Mouse (Mus musculus) layer of hippocampus, adult 8-10 months (tissue): ENCODE data around the gene Cacna2d3. TPM values are rescaled to one million over a fixed set of nuclear protein-coding genes. Genes with fewer than 3 reads are reported as not detected.

Source experiments
- DNase-seq, 2 experiments: peaks; one replicate each; pipeline ENCODE4 v3.0.0; 2022; ENCODE audit warnings: low spot score in 2 of 2
- total RNA-seq, 4 experiments: library from RNA; stranded (reverse); gene quantifications; 2 replicates each; pipeline ENCODE4 v1.2.4; 2022

Cacna2d3 gene
- total RNA-seq = 100 to 1,000 TPM in 2 of 4 experiments, 10 to 100 TPM in 2; 95.3 to 105 (median 102) TPM

DNA sequence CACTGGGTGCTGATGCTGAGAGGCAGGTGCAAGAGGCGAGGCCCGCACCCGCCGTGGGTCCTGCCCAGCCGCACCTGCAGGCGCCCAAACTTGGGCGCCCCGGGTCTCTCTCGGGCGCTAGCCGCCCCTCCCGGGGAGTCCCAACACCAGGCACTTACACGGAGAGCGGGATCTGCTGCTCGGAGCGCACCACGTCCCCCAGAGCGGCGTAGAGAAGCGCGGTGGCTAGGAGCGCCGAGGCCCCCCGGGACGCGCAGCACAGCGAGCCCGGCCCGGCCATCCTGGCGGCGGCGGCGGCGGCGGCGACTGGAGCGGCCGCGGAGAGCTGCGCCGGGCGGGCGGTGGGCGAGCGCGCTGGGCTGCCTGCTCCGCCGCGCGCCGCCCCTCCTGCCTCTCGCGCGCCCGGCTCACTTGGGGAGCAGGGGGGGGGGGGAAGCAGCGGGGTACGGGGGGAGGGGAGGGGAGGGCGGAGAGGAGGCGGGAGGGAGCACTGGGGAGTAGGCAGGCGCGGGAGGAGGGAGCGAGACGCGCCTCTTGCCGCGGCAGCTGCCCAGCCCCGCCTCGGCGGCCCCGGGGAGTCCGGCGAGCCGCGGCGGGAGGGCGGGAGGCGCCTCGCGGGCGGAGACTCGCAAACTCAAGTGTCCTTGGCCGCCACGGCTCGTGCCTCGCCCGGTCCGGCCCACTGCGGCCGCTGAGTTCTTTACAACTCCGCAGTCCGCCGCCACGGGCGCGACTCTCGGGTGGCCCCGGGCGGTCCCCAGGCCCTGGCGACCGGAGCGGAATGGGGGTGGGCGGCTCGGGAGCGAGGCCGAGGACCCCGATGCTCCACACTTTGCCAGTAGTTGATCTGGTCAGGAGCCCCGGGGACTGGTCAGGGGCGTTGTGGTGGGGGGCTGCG is at the start of gene Cacna2d3:
Cacna2d3 (minus strand) TSS at position 377 of the 898 bp plus-strand sequence.
- DNase-seq = peak in 1 of 2 experiments; percentile 49

DNA sequence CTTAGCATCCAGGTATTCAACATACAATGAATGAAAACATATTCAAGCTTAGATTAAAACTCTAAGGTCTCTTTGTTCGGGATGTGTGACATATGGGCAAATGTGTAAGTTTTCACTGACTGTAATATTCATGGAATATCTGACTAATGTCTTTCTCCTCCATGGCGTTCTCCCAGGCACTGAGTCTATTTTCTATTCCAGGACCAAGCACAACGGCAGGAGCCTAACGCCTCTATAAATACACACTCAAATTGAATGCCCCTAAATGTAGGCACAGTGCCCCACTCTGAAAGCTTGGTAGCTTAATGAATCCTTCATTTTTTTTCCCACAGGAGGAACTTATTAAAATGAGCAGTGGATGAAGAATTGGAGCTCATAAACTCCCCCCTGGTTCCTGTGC is 47.8 kb upstream of the Cacna2d3 start:
- no peak for DNase-seq

DNA sequence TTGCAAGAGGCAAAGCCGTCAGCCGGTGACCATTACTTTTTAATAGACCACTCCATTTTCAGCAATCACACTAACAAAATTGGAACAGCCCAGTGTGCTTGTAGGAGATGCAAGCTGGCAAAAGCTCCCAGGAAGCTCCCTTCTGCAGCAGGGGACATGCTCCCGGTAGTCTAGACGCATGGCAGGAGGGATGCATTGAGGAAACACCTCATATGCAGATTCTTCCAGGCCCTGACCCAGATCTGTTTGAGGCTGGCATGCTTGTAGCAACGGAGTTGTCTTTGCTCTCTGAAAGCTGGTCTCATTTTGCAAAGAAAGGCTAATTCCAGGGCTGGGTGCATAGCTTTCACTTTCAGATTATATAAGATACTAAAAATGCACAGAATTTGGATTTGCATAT is 31.2 kb upstream of the Cacna2d3 start:
- no peak for DNase-seq

DNA sequence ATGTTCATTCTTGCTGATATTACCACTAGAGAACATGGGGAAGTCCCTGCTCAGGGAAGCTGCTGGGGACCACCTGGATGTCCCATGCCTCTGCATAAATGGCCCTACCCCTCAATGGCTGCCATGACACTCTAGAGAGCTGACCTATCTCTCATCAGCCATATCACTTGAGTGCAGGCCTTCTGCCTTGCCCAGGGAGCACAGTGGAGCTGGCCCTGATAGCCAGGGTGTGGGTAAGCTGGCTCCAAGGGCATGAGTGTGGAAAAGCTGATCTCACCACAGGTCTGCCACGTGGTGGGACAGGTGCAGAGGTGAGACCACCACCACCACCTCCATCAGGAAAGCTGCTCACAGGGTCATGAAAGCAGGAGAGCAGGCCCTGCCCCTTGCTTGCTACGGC is 17.1 kb upstream of the Cacna2d3 start:
- DNase-seq = no peak

DNA sequence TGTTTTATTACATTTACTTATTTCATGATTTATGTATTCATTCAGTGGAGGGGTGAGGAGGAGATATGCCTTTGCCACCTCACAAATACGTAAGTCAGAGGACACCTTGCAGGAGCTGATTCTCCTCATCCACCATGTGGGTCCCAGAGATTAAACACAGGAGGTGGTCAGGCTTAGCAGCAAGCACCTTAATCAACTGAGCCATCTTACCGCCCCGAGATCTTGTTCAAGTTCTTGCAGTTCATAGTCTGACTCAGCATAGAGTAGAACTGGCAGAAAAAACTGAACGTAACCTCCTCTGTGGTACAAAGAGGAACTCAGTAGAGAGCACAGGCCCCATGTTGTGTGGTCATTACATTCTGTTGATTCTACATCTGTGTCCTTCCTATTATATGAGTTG is 8.6 kb upstream of the Cacna2d3 start:
- DNase-seq = no peak

DNA sequence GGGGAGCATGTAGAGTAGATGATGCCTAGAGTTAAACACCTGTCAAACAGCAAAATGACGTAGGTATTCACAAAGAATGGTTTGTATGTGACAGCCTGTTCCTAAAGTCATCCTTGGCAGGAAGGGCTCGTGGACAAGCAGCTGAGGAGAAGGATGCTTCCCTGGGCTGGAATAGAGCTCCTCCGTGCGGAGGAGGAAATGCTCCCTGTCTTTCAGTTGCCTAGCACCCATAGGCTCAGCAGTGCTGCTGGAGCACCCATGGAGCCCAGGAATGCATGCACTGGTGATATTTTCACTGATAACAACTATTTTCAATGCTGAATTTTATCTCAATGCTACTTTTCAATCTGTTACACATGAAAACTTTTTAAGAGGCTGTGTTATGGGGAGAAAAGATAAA is 7.3 kb upstream of the Cacna2d3 start:
- no peak for DNase-seq

DNA sequence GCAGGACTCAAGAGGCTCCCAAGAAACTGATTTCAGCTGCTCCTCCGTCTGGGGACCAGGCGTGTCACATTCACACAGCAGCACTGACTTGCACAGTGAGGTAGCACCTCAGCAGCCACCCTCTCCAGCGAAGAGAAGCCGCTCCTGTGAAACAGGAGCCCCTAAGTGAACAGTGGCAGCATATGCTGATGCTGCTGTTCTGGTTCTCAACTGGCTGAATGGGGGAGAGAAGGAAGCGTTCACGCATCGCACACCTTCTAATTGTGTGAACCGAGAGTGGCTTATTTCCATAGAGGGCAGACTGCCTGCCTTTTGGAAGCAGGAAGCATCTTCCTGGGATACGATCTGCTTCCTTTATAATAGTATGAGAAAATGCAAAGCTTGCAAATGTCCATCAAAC is 5.9 kb upstream of the Cacna2d3 start:
- DNase-seq = no peak

DNA sequence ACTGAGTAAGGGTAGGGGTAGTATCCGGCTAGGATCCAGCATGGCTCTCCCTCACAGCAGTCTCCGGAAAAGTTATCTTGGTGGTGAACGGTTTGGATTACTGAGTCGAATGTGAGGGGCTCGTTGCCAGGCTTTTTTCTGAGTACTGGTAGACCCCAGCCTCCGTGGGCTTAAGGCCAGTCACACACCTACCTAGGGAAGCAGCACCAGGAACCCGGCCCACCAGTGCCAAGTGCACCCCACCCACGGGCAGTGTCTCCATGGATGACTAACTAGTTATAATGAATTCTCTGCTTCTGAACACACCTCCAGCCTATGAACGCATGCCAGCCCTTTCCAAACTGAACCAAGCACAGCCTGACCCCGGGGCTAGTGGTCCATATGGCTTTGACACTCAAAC is 1.6 kb upstream of the Cacna2d3 start:
- DNase-seq = peak; percentile 39 to 52

DNA sequence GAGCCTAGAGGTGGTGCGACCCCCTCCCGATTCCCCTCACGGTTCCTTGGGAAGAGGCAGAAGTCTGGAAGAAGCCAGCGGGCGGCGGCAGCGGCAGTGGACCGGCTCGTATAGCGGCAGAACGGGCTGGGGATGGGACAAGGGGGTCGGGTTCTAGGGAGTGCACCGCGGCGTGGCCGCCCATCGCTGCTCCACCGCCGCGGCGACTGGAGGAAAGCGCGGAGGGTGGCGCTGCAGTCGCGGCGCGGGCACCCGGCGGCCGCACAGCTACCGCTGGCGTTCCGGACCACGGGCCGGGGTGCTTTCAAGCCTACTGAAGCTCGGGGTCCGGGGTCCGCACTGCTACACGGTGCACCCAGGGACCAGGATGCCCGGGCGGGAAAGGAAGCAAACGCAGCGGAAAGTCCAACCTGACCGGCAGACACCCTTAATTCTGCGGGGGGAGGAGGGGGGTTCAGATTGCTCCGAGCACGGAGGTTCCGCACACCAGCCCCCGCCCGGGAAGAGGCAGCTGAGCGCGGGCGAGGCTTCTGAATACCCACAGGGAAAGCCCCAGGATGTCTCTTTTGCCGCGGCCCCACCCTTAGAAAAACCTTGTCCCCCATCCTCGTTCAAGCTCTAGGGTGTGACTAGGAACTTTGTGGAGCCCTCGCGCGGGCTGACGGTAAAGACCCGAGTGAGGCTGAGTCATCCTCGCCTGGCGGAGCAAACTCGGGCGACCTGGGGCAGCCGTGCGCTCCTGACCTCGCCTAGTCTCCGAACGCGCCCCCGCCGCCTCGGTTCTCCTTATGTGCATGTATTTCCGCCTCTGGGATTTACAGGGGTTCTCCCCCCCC is 940 bp upstream of the Cacna2d3 start:
- peak in 1 of 2 experiments; percentile 31 for DNase-seq

DNA sequence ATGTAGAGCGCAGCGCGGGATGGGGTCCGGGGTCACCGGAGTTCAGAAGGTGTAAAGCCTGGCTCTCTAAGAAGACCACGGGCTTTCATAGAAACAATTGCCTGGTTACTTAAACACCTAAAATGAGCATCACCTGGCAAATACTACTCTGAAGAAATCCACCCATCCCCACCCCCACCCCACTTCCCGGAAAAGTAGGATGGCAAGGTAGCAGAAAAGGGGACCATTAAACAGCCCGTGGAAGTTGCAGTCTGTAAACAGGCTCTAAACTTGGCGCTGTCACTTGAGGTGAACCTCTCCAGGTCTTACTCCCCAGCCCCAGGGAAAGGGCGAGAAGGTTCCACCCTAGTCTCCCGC is 555 bp downstream of the Cacna2d3 start:
- no peak for DNase-seq

DNA sequence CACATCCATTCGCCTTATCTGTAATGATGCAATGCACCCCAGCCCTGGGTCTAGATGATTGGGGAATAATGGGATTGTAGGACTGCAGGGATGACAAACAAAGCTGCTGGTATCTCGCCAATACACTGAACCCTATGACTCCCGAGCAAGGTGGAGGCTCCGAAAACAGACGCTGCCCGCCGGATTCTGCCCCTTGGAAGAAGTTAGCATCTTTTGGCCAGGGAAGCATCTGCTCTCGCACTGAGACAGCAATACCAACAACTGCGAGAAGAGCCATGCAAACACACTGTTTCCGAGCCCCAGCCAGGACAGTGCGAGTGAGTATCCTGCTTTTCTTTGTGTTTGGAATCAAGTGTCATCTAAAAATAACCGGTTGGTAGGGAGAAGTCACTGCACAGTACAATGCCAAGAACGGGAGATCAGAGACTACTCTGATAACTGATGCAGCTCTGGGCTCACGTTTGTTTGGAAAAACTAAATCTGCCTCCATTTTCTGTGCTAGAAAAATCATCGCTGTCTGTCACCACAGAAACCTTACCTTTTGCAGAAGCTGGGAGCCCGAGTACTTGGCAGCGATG is 1.2 kb downstream of the Cacna2d3 start:
- DNase-seq = no peak

DNA sequence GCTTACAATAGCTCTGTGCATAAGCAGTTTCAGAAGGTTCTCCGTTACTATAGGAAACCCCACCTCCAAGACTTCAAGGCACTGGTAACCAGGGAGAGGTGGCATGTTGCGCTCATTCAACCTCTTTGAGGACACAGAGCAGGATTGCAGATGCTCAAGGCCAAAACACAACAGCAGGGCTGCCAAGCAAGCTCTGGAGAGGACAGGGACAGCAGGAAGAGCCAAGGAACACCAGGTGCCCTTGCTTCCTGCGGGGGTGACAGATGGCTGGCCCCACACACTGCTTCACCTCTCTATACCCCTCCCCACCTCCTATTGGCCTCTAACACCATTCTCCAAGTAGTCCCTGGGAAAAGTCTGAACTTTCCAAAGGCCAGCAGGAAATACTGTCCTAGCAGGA is 9.0 kb downstream of the Cacna2d3 start:
- no peak for DNase-seq

DNA sequence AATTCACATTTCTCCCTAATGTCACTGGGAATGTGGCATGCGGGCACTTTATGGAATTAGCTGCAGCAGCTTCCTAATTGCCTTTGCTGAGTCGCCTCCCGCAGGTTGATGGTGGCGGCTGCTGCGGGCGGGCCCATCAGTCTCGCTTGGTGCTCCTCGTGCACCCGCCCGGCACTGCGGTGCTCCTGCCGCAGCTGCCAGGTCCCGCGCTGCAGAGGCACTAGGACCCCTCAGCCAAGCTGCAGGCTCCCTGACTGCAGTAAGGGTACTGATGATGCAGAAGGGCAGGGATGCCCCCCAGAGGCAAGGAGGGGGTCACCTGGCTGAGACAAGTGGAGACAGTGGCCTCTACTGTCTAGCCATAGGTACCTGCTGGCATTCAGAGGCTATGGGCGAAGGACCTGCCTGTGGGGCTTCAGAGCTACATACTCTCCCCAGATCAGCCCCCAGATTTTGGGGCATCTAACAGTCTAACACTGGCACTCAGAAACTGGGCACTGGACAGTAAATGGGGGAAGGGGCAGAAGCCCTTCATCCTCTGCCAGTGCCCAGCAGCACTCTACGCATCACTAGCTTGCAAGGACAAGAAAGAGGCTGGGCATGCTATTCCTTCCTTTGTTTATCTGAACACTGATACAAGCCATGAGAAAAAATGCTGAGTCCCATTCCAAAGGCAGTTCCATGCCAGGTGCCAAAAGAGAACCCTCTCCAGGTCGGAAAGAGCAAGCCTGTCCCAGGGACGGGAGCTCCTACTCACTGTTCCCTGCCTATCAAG is 13.9 kb downstream of the Cacna2d3 start:
- DNase-seq = no peak

DNA sequence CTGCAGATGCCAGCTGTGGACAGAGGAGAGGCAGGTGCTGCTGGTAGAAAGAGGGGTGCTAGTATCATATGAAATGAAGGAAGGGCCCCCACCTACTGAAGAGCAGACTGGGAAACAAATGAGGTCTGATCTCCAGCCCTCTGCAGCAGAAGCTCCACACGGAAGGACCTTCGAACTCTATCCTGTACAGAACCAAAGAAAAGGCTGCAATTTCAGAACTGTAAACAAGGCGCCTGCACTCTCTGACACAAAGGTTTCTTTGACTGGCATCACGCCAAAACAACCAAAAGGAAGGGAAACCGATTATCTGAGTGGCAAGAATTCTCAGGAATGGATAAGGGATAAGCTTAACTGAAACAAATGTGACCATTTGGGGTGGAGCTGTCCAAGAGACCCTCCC is 18.9 kb downstream of the Cacna2d3 start:
- DNase-seq = no peak

DNA sequence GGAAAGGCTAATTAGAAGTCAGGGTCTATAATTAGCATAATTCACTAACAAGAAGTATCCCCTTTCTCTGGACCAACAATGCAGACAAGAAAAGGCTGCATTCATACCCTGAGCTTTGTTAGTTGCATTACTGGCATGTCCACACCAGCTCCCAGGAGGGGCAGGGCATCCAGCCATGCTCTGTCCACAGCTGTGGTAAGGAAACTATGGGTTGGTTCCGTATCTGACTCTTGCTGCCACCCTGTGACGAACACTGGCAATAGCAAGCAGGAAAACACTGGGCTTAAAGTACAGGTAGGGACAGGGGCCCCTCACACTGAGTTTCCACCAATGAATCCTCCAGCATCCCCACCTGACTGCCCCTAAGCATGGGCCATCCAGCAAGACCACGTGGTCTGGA is 25.5 kb downstream of the Cacna2d3 start:
- peak; percentile 46 to 74 for DNase-seq

DNA sequence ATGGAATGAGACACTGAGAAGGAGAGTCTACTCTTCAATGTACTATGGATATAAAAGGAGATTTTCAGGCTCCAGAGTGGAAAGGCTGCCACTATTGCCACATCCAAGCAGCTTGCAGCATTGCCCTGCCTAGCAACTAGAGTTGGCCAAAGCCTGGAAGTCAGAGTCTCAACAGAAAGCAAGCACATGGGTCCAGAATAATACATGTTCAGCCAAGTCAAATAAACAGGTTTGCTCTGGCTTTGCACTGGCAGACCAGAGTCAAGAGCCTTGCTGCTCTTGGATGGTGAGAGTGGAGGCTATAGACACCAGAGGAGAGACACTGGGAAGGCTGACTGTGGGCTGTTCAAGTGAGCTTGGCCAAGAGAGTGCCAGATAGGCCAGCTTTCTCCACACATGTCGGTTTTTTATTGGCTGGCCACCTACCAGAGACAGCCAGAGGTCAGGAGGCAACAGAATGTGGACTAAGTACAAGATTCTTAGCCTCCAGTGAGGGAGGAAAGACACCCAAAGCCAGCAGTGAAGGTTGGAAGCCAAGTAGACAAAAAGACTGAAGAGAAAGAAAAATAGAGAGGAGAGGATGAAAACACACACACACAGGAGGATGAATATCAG is 49.1 kb downstream of the Cacna2d3 start:
- DNase-seq = no peak

DNA sequence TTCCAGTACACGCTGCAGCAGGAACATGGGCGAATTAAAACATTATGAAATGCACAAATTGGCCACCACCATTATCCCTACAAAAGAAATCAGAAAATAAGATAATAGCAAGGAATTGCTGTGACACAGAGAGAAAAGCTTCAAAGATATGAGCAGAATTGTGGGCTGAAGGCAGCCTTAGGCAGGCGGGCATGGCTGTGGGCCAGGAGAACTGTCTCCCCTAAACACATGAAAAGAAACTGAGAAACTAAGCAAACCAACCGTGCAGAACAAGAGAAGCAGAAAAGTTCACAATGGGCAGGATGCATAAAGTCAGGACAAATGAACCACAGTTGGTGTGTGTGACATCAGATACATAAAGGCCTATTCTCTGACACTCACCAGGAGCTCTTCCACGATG is 51.8 kb downstream of the Cacna2d3 start:
- DNase-seq = peak in 1 of 2 experiments; percentile 25

DNA sequence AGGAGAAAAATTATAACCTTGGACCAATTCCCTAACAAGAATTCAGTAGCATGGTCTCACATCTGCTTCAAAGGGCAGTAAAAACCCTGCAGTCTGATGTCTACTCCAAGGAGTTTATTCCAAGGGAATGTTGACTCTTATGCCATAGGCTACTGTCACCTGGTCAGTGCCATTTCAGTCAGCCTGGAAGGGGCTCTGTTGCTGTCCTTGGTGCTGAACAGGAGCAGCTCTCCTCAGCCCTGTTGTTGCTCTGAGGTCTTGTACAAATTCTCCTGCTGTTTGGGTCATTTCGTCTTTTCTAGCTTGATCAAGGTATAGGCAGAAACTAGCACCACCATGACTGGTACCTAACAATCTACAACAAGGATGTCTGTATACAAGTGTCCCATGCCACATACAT is 64.7 kb downstream of the Cacna2d3 start:
- DNase-seq = no peak

DNA sequence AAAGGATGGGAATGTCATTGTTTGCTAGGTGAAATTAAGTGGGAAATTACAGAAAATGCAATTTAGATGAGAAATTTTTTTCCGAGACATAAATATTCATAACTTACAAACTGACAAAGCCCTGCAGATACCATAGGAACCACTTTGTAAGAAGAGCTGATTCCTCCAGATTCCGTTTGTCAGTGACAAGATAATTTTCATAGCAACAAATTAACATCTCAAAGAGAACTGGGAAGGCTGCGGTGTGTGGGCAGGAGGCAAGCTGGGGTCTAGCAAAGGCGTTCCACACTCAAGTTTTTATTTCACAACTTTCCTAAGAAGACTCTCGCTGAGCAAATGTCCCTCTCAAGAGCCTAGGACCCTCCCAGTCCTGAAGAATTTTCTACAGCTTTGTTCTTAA is 71.1 kb downstream of the Cacna2d3 start:
- no peak for DNase-seq

DNA sequence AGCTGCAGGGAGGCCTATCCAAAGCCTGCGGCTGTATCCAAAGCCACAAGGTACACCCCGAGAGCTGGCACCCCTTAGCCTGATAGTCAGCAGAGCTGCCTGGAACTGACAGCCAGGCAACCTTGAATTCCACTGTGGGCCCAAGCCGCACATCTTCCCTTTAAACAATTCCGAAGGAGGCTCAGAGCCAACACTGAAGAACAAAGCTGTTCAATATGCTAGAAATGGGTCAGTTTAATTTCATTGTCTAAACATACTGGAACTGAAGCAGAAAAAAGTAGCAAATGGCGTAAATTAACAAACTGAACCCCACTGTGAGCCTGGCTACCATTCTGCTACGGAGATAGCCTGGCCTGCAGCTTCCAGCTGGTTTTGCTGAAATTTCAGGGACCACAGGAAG is 72.9 kb downstream of the Cacna2d3 start:
- DNase-seq = no peak

DNA sequence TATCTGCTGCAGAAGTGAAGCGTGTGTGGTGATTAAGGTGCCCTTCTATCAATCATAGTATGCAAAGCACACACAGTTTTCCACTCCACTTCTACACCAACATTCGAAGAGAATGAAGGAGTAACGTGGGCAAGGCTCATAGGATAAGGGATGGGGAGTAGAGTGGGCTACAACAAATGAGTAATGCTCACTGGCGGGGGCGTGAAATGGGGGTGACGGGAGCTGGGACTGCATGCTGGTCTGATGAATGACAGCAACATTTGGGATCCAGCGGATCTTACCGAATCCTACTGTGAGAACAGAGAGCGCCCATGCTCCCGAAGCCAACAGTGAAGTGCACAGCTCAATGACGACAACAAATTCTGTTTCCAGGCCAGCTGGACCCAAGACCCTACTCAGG is 76.2 kb downstream of the Cacna2d3 start:
- DNase-seq = peak in 1 of 2 experiments; percentile 39
